Mouse (Mus musculus): ENCODE data around the gene Erfe.

DNA sequence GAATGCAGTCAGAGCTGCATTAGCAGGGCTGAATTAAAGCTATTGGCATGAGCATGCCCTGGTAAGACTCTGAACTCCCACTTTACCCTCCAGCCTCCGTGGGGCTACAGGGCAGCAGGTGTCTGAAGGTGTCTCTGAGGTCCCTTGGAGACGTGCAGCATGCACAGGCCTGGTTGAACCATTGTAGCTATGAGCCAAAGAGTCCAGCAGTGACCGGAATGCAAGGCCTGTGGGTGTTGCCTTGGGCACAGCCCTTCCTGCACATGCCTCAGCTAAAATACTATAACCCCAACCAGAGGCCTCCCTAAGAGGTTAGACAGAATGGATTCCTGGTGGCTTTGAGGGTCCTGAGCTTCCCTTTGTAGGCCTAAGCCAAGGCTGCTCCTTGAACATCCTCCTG is 15.0 kb upstream of the Erfe start:
- TF ChIP-seq CTCF (IDR thresholded peaks at IDR 0.05; ENCODE audit: low read depth, low read length) (no peak), POLR2A (IDR thresholded peaks at IDR 0.05; ENCODE audit: borderline replicate concordance, low read depth, low read length) (no peak)
